Mouse (Mus musculus) spleen, embryonic (tissue): ENCODE measurements around the gene Kif2b.

Experiments
- CTCF ChIA-PET: fragments of 350-600 bp; sonication (Branson Sonifier 250); formaldehyde crosslinking; loops from one replicate; lab custom pipeline; 2022; lab: Charles Lee

Kif2b gene

DNA sequence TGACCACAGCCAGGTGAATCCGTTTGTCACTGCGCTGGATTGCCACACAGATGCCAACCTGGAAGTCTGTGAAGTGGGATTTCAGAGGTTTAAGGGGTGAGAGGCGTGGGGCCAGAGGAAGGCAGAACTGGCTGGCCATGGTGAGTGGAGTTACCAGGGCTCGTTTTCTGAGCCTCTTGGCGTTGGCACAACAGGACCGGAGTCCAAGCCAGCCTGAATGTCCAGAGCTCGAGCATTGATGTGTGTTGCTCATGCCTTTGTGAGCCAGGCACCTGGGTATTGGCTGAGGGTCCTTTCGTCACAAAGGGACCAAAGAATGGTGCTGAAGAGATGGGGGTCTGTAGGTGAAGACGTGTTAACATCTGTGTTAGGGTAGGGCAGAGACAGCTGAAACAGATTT lies at the start of gene Kif2b:
Gene Kif2b, minus strand, starts transcription at position 242 of the 400 bp plus-strand sequence.
- CTCF ChIA-PET: no interaction called here

GRCm38 (mm10) chr11:91593088-91593487 lies 15.7 kb upstream of the Kif2b start:
- CTCF ChIA-PET: interaction anchor here (0.6 kb wide), 1 partner anchor 199 kb away, joined by 3 read pairs; no protein-coding TSS in a partner anchor

DNA sequence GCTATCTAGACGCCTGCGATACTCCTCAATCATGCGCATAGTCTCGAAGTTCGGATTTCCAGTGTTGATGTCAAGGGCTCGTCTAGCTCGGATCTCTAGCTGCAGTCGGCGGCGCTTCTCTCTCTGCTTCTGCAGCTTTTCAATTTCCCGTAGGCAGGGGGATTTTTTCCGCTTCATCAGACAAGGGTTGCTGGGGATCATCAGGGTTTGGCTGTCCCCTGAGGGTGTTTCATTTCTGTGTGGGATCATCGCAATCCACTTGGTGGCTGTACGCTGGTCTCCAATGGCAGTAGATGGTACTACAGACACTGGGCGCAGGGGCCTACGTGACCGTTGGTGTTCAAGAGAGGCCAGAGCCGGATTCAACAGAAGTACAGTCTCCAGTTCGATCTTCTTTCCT lies 502 bp downstream of the Kif2b start:
- CTCF ChIA-PET: no interaction called here

GRCm38 (mm10) chr11:91575406-91575805 lies 2.0 kb downstream of the Kif2b start:
- CTCF ChIA-PET: no interaction called here

GRCm38 (mm10) chr11:91574477-91574876 lies 2.9 kb downstream of the Kif2b start:
- CTCF ChIA-PET: no interaction called here

DNA sequence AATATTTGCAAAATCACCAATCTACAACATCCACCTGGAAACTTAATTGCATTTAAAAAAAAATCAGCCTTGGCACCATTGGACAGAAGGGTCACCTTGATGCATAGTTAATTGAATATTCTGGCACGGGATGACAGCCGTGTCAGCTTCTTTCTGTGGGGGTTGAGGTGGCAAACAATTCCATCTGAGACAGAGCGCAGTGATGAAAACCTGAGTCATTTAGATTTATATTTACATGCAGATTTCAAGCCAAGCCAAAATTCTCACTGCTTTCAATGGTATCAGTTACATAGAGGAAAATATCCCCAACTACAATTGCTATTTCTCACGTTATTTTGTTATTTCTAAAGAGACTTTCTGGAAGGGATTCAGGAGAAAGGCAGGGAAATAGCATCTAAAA lies 46.6 kb downstream of the Kif2b start:
- CTCF ChIA-PET: no interaction called here
